Mouse (Mus musculus): ENCODE measurements around the gene Hrh3. TPM values are rescaled to one million over a fixed set of nuclear protein-coding genes. Genes with fewer than 3 reads are reported as not detected.
A peak's percentile ranks its signal among the peaks of the same experiment; 100 is the strongest.

Gene Hrh3
- polyA plus RNA-seq, 1 experiment from 2014 or later, result 1.5 TPM

GRCm38 (mm10) chr2:180077622-180078021, 26.7 kb downstream of the Hrh3 start:
- H3K4me1 ChIP-seq (ENCODE audit: control insufficient read depth, insufficient read depth, low read length), result no peaks in the 10 kb centered on the region
- no peaks in the 10 kb centered on the region for H3K9me3 ChIP-seq (ENCODE audit: control insufficient read depth, low read length)
- 60% methylated on average over 3 of the region's 3 CpGs for WGBS
- H3K27me3 ChIP-seq (ENCODE audit: control insufficient read depth, insufficient read depth, low read length), result no peaks in the 10 kb centered on the region
- no peak for ATAC-seq (ENCODE audit: low read depth)
- H3K9ac ChIP-seq (replicated peaks; ENCODE audit: low read depth, low read length), result no peak overlapping the region
- H3K4me3 ChIP-seq (ENCODE audit: low read depth, low read length), result no peak overlapping the region
- H3K36me3 ChIP-seq (ENCODE audit: control insufficient read depth, insufficient read depth, low read length), result no peaks in the 10 kb centered on the region
- H3K4me2 ChIP-seq (ENCODE audit: low read depth, low read length), result no peak overlapping the region
- no peak overlapping the region for H3K27ac ChIP-seq (ENCODE audit: low read depth, low read length)

GRCm38 (mm10) chr2:180072886-180073285, 31.4 kb downstream of the Hrh3 start:
- Histone ChIP-seq H3K4me1 (ENCODE audit: control insufficient read depth, insufficient read depth, low read length) (peaks cover 9% of the 10 kb centered on the region; the same call in 1 of the 2 replicates), H3K27ac (ENCODE audit: low read depth, low read length) (no peak overlapping the region), H3K9me3 (ENCODE audit: control insufficient read depth, low read length) (no peaks in the 10 kb centered on the region), H3K9ac (replicated peaks; ENCODE audit: low read depth, low read length) (no peak overlapping the region), H3K4me3 (ENCODE audit: low read depth, low read length) (no peak overlapping the region), H3K36me3 (ENCODE audit: control insufficient read depth, insufficient read depth, low read length) (peaks cover under 1% of the 10 kb centered on the region; the same call in 1 of the 2 replicates), H3K27me3 (ENCODE audit: control insufficient read depth, insufficient read depth, low read length) (no peaks in the 10 kb centered on the region), H3K4me2 (ENCODE audit: low read depth, low read length) (no peak overlapping the region)
- 90% methylated on average over 7 of the region's 7 CpGs for WGBS
- no peak for ATAC-seq (ENCODE audit: low read depth)

GRCm38 (mm10) chr2:180071671-180072070, 32.6 kb downstream of the Hrh3 start:
- no peak for ATAC-seq (ENCODE audit: low read depth)
- no peak overlapping the region for H3K4me2 ChIP-seq (ENCODE audit: low read depth, low read length)

GRCm38 (mm10) chr2:180070481-180071453, 33.5 kb downstream of the Hrh3 start, which contains the start of gene Mtg2:
Gene Mtg2 (plus strand): TSS chr2:180070588.
- H3K9ac ChIP-seq (replicated peaks; ENCODE audit: low read depth, low read length), result peak within 1 kb of the TSS; percentile 69
- H3K4me3 ChIP-seq (ENCODE audit: low read depth, low read length), result peak within 1 kb of the TSS; percentile 68
- H3K27me3 ChIP-seq (ENCODE audit: control insufficient read depth, insufficient read depth, low read length), result no peaks in the 10 kb centered on the region
- no peaks in the 10 kb centered on the region for H3K9me3 ChIP-seq (ENCODE audit: control insufficient read depth, low read length)
- WGBS, result 4% methylated on average over 58 of the region's 58 CpGs
- H3K4me2 ChIP-seq (ENCODE audit: low read depth, low read length), result peak within 1 kb of the TSS; percentile 73
- peak; percentile 96 for ATAC-seq (ENCODE audit: low read depth)
- peaks cover 9% of the 10 kb centered on the region; the same call in 1 of the 2 replicates for H3K4me1 ChIP-seq (ENCODE audit: control insufficient read depth, insufficient read depth, low read length)
- peak within 1 kb of the TSS; percentile 86 for H3K27ac ChIP-seq (ENCODE audit: low read depth, low read length)
- H3K36me3 ChIP-seq (ENCODE audit: control insufficient read depth, insufficient read depth, low read length), result peaks cover 8% of the 10 kb centered on the region; the same call in 1 of the 2 replicates

More at GRCm38 (mm10) chr2:180071671-180072070, 32.6 kb downstream of the Hrh3 start:
- H3K4me3 ChIP-seq (ENCODE audit: low read depth, low read length), result no peak overlapping the region
- H3K4me1 ChIP-seq (ENCODE audit: control insufficient read depth, insufficient read depth, low read length), result peaks cover 9% of the 10 kb centered on the region; the same call in 1 of the 2 replicates
- 84% methylated on average over 2 of the region's 2 CpGs for WGBS
- no peaks in the 10 kb centered on the region for H3K27me3 ChIP-seq (ENCODE audit: control insufficient read depth, insufficient read depth, low read length)
- peaks cover 8% of the 10 kb centered on the region; the same call in 1 of the 2 replicates for H3K36me3 ChIP-seq (ENCODE audit: control insufficient read depth, insufficient read depth, low read length)
- no peaks in the 10 kb centered on the region for H3K9me3 ChIP-seq (ENCODE audit: control insufficient read depth, low read length)
- no peak overlapping the region for H3K9ac ChIP-seq (replicated peaks; ENCODE audit: low read depth, low read length)
- no peak overlapping the region for H3K27ac ChIP-seq (ENCODE audit: low read depth, low read length)

GRCm38 (mm10) chr2:180069770-180070480, 34.4 kb downstream of the Hrh3 start:
- Histone ChIP-seq H3K27ac (ENCODE audit: low read depth, low read length) (peak overlapping the region; percentile 86), H3K9ac (replicated peaks; ENCODE audit: low read depth, low read length) (peak overlapping the region; percentile 69), H3K4me3 (ENCODE audit: low read depth, low read length) (peak overlapping the region; percentile 68), H3K4me2 (ENCODE audit: low read depth, low read length) (peak overlapping the region; percentile 73), H3K9me3 (ENCODE audit: control insufficient read depth, low read length) (no peaks in the 10 kb centered on the region), H3K36me3 (ENCODE audit: control insufficient read depth, insufficient read depth, low read length) (peaks cover 8% of the 10 kb centered on the region; the same call in 1 of the 2 replicates), H3K27me3 (ENCODE audit: control insufficient read depth, insufficient read depth, low read length) (no peaks in the 10 kb centered on the region), H3K4me1 (ENCODE audit: control insufficient read depth, insufficient read depth, low read length) (peaks cover 9% of the 10 kb centered on the region; the same call in 1 of the 2 replicates)
- 35% methylated on average over 20 of the region's 20 CpGs for WGBS
- peak; percentile 71 for ATAC-seq (ENCODE audit: low read depth)

- Histone ChIP-seq H3K4me1 (ENCODE audit: control insufficient read depth, insufficient read depth, low read length) (no peaks in the 10 kb centered on the region), H3K27me3 (ENCODE audit: control insufficient read depth, insufficient read depth, low read length) (no peaks in the 10 kb centered on the region), H3K4me3 (ENCODE audit: low read depth, low read length) (no peak overlapping the region), H3K9me3 (ENCODE audit: control insufficient read depth, low read length) (no peaks in the 10 kb centered on the region), H3K36me3 (ENCODE audit: control insufficient read depth, insufficient read depth, low read length) (peaks cover 49% of the 10 kb centered on the region), H3K9ac (replicated peaks; ENCODE audit: low read depth, low read length) (no peak overlapping the region), H3K27ac (ENCODE audit: low read depth, low read length) (no peak overlapping the region), H3K4me2 (ENCODE audit: low read depth, low read length) (no peak overlapping the region)
- 96% methylated on average over 11 of the region's 11 CpGs for WGBS
- ATAC-seq (ENCODE audit: low read depth), result no peak
Measured at GRCm38 (mm10) chr2:180063338-180064131, 40.8 kb downstream of the Hrh3 start.

- Histone ChIP-seq H3K9me3 (ENCODE audit: control insufficient read depth, low read length) (no peaks in the 10 kb centered on the region), H3K36me3 (ENCODE audit: control insufficient read depth, insufficient read depth, low read length) (peaks cover 38% of the 10 kb centered on the region), H3K4me3 (ENCODE audit: low read depth, low read length) (no peak overlapping the region), H3K4me1 (ENCODE audit: control insufficient read depth, insufficient read depth, low read length) (0 out of 2 replicates have a peak, but pooled peaks cover 3% of the 10 kb centered on the region), H3K27me3 (ENCODE audit: control insufficient read depth, insufficient read depth, low read length) (no peaks in the 10 kb centered on the region), H3K9ac (replicated peaks; ENCODE audit: low read depth, low read length) (no peak overlapping the region), H3K4me2 (ENCODE audit: low read depth, low read length) (no peak overlapping the region), H3K27ac (ENCODE audit: low read depth, low read length) (no peak overlapping the region)
- 96% methylated on average over 9 of the region's 9 CpGs for WGBS
- no peak for ATAC-seq (ENCODE audit: low read depth)
Measured at GRCm38 (mm10) chr2:180053001-180053400, 51.3 kb downstream of the Hrh3 start.

- Histone ChIP-seq H3K9me3 (ENCODE audit: control insufficient read depth, low read length) (no peaks in the 10 kb centered on the region), H3K9ac (replicated peaks; ENCODE audit: low read depth, low read length) (no peak overlapping the region), H3K36me3 (ENCODE audit: control insufficient read depth, insufficient read depth, low read length) (peaks cover 29% of the 10 kb centered on the region), H3K4me3 (ENCODE audit: low read depth, low read length) (no peak overlapping the region), H3K4me1 (ENCODE audit: control insufficient read depth, insufficient read depth, low read length) (0 out of 2 replicates have a peak, but pooled peaks cover 3% of the 10 kb centered on the region), H3K27ac (ENCODE audit: low read depth, low read length) (no peak overlapping the region), H3K4me2 (ENCODE audit: low read depth, low read length) (no peak overlapping the region), H3K27me3 (ENCODE audit: control insufficient read depth, insufficient read depth, low read length) (no peaks in the 10 kb centered on the region)
- WGBS, result 92% methylated on average over 14 of the region's 14 CpGs
- ATAC-seq (ENCODE audit: low read depth), result no peak
Measured at GRCm38 (mm10) chr2:180051986-180052733, 52.1 kb downstream of the Hrh3 start.

Measured in neural tube, embryonic 14.5 days (tissue).